Mouse (Mus musculus) inflammation-experienced regulatory T-cells, adult 6 months (primary cell): Measurements from ENCODE around the gene Bcl2a1c. TPM values are rescaled to one million over a fixed set of nuclear protein-coding genes. Genes with fewer than 3 reads are reported as not detected.
"Not testable (repeated sequence)": the region's sequence is repeated elsewhere in the genome, so short reads cannot be mapped to it uniquely, and the experiment has no call there.

Source experiments
- ATAC-seq: one replicate; pipeline ENCODE4 v1.8.0; 2017
- polyA plus RNA-seq, 3 experiments: library from polyadenylated mRNA; unstranded; fragments of 100-300 nt; shearing (Covaris generic); gene quantifications; one replicate each; pipeline ENCODE4 v1.2.1; 2017

The Bcl2a1c gene
- 1 to 10 TPM in 2 of 3 experiments, not detected in 1; 3.4 to 5.9 TPM for polyA plus RNA-seq

GRCm38 (mm10) chr9:114329855-114330254 lies at the start of gene Bcl2a1c:
Bcl2a1c (plus strand) TSS chr9:114330135.
- peak; percentile 86 for ATAC-seq

GRCm38 (mm10) chr9:114305957-114306356 lies 24.0 kb upstream of the Bcl2a1c start:
- not testable (repeated sequence) for ATAC-seq

DNA sequence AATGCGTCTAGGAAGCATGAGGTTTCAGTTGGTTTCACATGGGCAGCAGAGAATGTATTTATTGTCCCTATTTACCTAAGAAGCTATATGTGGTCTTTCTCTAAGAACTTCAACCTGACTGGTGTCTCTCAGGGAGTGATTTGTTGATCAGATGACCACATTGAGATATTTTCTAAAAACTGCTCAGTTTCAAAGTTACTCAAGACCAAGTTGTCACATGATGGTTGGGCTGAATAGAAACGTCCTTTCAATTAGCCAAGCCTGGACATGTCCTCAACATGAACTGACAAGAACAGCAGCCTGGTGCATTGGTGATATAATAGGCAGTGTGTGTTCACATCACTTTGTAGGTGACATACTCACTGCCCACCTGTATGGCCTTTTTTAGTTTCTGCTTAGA lies 18.2 kb upstream of the Bcl2a1c start:
- ATAC-seq: not testable (repeated sequence)

DNA sequence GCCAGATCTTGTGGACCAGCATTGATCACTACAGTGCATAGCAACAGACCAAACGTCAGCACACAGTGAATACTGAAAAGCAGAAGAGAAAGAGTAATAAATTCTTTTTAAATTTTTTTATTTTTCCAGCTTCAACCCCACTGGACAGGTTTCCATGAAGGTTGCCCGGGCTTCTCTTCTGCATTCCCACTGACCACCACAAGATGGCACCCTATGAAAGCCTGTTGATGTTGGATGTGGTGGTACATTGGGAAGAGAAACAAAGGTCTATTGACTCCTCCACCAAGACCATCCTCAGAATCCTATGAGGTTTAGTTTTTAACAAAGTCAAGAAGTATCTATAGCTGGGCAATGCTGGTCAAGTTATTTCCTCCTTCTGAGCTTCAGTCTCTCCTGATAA lies 11.9 kb upstream of the Bcl2a1c start:
- no peak for ATAC-seq

- no peak for ATAC-seq
Observed at GRCm38 (mm10) chr9:114326011-114326748, 3.8 kb upstream of the Bcl2a1c start.

DNA sequence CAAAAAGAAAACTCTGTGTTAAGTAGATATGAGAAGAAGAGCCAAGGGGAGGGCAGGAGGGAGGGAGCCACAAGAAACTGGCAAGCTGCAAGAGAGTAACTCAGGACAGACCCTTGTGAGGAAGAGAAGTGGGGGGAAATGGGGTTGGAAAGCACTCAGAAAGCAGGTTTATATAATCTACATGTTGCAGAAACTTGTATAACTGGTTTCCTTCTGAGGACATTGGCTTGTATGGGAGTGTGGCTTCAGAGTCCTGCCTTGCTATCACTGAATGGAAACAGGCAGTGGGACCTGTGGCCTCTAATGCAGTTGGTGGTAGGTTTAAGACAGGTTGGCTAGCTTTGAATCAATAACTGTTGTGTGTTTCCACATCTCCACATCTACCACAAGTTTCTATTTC lies 1.6 kb upstream of the Bcl2a1c start:
- not testable (repeated sequence) for ATAC-seq

DNA sequence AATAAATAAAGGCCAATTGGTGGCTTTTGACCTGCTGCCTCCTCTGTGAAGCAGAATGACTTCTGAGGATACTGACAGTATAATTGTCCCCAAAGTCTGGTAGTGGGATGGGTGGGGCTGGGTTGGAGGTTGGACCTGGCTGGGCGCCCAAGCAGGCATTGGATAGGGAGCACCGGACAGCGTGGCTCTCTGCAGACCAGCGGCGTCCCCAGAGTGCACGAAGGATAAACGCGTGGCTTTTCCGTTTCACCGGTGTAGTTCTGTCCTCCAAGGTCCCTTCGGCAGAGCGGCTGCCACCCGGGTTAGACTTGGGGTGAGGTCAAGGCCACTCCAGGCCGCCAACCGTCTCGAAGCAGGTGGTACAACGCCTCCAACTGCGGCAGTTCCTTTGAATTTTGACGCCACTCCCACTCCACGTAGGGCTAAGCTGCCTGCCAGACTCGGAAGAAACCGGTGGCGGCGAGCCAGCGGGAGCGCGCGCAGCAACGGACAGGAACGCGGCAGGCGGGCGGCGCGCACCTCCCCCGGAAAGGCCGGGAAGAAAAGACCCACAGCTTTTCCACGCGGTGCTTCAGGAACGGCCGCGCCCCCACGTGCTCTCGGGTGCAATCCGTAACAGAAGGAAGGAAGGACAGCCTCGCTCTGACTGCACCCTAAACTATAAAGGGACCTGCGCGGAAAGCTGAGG lies 38.0 kb downstream of the Bcl2a1c start:
- peak; percentile 70 for ATAC-seq

- no peak for ATAC-seq
Observed at GRCm38 (mm10) chr9:114368471-114368858, 38.5 kb downstream of the Bcl2a1c start.

GRCm38 (mm10) chr9:114369389-114369788 lies 39.5 kb downstream of the Bcl2a1c start:
- ATAC-seq: peak; percentile 39

DNA sequence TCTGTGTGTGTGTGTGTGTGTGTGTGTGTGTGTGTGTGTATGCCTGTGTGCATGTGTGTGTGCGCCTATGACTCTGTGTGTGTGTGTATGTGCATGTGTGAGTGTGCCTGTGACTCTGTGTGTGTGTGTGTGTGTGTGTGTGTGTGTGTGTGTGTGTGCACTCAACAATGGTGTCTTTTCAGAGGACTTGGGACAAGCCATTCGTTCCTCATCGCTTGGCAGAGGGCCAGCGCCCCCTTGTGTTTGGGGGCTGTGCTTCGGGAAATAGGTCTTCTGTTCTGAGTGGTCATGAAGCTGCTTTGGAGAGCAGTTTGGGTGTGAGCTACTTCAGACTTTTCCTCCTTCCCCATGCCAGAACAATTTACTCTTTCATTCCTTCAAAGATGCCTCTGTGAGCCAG lies 41.8 kb downstream of the Bcl2a1c start:
- ATAC-seq: not testable (repeated sequence)

- ATAC-seq: no peak
Observed at GRCm38 (mm10) chr9:114375276-114375962, 45.5 kb downstream of the Bcl2a1c start.

DNA sequence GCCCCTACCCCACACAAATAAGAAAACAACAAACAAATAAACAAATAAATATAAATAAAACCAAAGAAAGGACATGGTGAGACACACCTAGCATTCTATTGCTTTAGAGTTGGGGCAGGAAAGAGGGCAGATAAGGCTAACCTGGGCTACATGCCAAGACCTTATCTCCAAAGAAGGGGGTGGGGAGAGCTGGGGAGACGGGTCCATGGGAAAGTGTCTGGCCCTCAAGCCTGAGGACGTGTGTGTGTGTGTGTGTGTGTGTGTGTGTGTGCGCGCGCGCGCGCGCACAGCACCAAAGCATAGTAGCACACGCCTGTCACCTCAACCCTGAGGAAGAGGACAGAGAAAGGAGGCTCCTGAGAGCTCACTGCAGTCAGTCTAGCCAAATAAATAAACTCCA lies 47.2 kb downstream of the Bcl2a1c start:
- no peak for ATAC-seq

DNA sequence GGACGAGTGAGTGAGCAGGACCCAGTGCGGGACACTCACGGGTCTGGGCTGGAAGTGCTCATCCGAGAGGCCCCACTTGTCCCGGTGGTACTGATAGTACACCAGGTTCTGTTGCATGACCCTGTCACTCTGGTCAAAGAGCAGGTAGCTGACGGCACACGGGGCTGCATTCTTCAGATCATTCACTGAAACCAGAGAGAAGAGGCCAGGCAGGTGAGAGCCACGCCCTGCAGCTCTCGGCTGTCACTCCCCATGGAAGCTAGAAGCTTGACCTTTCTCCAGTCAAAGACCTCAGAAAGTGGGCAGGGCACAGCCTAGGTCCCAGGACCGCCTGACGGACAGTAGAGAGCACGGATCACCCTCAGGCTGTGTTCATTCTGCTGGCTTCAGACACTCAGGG lies 49.9 kb downstream of the Bcl2a1c start:
- no peak for ATAC-seq

Other genes with a start within 250 kb of the Bcl2a1c start
- 1 to 10 TPM; 2.5 to 3.9 (median 3.1) TPM for gene Crtap, start 60.5 kb downstream of the Bcl2a1c start, polyA plus RNA-seq
- gene Glb1, start 70.9 kb downstream of the Bcl2a1c start, polyA plus RNA-seq: 10 to 100 TPM; 30.2 to 38.0 (median 34.6) TPM
- gene Tmppe, start 71.0 kb downstream of the Bcl2a1c start, polyA plus RNA-seq: 10 to 100 TPM in 2 of 3 experiments, 1 to 10 TPM in 1; 9.9 to 14.3 (median 12.1) TPM
- gene Ccr4, start 174.8 kb downstream of the Bcl2a1c start, polyA plus RNA-seq: 10 to 100 TPM; 16.1 to 24.9 (median 17.5) TPM
- gene C130032M10Rik, start 185.6 kb downstream of the Bcl2a1c start, polyA plus RNA-seq: not detected
- gene Trim71, start 234.2 kb downstream of the Bcl2a1c start, polyA plus RNA-seq: under 1 TPM in 1 of 3 experiments, not detected in 2; 0.04 TPM